Mouse (Mus musculus): ENCODE measurements at regions not wholly inside any gene's neighbourhood (a gene's known extent, or its start where the extent isn't known, plus 50 kb on each side); places are given as distances from the start of the nearest gene placed in this dataset.

GRCm38 (mm10) chr11:37882717-37883116 is 647.0 kb upstream of the Tenm2 start:
- TF ChIP-seq CTCF (IDR thresholded peaks at IDR 0.05; ENCODE audit: low read depth) (no peak), EP300 (optimal IDR thresholded peaks at IDR 0.05) (no peak)
